Mouse (Mus musculus) spleen, postnatal 10 days (tissue): Measurements from ENCODE around the gene Tbc1d24.

Experiments
- DNase-seq, 2 experiments: peaks; one replicate each; pipeline ENCODE4 v3.0.0; 2021 to 2022; ENCODE audit warnings: low spot score in 2 of 2

Tbc1d24 gene

DNA sequence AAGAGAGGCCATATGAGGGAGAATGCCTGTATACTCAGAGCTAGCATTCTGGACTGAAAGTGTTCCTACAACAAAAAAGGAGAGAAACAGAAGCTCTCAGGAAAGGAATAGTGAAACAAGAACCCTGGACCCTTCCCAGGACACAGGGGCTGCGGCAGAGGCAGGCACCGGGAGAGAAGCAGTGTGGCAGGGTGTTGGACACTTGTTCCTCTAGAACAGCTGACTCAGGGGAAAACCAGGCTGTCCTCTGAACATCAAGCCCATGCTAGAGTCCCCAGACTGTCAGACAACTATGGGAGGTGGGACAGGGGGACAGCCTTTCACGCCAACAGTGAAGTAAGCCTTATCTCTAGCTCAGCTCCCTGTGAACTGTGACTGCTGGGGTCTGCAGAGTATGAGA is 5.2 kb upstream of the Tbc1d24 start:
- no peak for DNase-seq

DNA sequence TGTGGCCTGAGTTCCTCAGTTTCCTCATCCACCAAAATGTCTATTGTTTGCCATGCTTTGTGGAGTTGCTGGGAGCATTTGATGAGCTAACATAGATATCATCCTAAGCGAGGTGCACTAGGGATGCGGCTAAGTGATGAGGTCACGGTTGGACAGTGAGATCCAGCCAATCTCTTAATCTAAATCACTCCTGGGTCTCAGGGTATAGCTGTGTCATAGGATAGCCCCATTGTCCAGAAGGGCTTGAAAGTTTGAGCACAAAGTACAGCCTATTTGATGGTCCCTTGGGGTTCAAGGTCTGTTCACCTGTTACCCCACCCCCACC is 4.5 kb upstream of the Tbc1d24 start:
- no peak for DNase-seq

DNA sequence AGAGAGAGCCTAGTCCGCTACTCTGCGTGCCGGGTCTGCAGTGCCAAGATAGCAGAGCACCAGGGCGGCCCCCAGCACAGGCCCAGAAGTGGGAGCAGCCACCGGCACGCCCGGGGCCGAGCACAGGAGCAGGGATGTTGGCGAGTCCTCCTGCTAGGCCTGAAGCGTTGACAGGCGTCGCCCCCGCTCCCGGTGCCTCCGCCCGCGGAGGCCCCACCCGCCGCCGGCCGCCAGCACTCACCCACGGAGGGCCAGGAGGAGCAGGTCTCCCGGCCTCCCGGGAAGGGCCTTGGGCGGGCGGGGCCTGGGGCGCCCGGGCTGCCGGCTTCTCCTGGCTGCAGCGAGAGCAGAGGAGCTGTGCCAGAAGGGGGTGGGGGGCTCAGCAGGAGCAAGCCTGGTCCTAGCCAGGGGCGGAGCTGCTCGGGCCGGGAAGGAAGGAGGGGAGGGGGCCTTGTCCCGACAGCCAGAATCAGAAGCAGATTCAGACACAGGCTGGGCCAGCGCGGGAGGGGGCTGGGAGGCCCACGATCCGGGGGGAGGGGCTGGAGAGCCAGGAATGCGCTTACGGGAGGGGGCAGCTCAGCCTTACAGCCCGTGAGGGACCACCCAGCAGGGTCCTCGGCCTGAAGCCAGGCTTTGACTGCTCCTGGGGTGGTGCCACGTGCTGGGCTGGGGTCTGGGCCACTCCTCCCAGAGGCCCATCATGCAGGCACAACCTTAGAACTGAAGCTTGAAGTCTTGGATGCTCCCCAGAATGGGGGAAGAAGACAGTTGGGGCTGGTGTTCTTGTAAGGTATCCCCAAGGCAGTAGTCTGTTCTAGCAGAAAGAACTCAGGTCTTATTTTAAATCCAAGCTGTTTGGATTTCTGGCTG is 3.9 kb upstream of the Tbc1d24 start, which contains the start of gene Ntn3:
Ntn3 (minus strand) TSS at position 489 of the 873 bp plus-strand sequence.
- DNase-seq = peak; percentile 33 to 87

DNA sequence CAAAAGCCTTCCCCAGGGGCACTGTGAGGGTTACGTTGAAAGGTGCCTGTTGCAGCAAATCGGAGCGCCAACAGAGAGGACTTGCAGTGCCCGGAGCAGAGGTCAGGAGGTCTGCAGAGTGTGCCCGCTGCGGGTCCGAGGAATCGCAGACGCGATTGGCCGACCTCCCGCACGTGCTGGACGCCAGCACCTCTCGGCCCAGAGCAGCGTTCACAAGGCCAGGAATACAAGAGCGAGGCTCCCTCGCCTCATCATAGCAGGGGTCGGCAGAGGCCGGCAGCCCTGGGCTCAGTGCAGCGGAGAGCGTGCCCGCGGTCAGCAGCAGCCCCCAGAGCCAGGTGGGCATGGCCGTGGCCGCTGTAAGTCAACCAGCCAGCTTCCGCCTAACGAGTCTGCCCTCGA is 3.3 kb upstream of the Tbc1d24 start:
- DNase-seq = peak in 1 of 2 experiments; percentile 76

DNA sequence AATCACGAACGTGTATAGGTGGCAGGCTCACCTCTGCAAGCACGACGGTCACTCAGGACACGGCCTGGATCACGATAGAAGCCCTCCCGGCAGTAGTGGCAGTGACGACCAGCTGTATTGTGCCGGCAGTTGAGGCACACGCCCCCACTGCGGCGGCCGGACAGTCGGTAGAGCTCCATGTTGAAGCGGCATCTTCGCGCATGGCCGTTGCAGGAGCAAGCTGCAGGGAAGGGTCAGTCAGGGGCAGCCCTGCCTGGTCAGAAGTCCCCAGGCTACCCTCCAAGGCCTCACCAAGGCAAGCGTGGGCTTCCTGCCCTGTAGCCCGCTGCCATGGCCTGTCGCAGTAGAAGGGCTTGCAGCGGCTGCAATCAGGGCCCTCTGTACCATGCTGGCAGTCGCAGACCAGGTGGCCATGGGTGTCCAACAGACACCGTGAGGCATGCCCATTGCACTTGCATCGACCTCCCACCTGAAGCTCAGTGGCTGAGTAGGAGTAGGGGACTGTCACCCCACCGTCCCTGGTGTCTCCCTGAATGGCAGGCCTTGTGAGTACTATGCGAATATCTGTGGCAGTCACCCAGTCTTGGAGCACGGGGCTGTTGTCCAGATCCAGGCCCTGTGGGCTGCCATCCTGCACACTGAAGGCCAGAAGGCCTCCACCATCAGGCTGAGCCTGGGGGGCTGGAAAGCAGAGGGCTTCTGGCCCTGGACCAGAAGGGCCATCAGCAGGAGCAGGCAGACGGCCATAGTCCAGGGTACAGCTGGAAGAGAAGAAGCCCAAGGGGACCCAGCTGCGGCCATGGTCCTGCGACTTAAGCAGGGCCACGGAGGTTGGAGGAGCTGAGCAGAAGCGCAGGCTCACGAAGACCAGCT is 2.6 kb upstream of the Tbc1d24 start:
- no peak for DNase-seq

DNA sequence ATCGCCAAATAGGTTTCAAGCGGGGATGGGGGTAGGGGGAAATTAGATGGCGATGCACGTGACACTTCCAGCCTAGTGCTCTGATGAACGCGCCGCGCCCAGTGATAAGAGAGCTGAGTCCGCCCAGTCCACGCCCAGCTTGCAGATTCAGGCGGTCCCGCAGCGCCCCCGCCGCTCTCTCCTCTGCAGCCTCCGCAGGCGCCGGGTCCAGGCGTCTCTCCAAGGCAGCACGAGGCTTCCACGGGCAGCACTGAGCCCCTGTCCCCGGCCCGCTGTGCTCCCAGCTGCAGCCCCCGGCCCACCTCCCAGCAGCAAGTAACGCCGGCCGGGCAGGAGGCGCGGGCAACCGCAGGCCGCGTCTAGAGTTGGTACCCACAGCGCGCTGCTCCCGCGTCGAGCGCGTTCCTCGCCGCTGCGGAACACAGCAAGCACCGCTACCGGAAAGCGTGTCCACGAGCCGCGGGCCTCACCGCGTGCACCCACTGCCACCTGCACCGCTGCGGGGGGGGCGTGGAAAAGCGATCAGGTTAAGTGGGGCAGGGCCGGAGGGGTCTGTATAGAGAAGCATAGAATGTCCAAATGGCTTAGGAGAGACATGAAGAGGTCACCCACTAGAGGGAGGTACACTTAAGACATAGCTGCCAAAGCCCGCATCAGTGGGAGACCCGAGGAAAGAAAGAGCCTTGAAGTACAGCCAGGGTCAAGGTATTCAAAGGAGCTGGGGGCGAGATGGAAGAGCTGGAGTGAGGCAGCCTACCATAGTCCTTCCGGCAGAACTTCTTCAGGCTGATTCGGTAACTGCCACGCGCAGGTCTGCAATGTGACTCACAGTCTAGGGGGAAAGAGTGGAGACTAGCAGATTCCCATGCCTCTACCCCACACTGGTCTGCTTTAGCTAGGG is 1.3 kb upstream of the Tbc1d24 start:
- DNase-seq = peak; percentile 65 to 83

DNA sequence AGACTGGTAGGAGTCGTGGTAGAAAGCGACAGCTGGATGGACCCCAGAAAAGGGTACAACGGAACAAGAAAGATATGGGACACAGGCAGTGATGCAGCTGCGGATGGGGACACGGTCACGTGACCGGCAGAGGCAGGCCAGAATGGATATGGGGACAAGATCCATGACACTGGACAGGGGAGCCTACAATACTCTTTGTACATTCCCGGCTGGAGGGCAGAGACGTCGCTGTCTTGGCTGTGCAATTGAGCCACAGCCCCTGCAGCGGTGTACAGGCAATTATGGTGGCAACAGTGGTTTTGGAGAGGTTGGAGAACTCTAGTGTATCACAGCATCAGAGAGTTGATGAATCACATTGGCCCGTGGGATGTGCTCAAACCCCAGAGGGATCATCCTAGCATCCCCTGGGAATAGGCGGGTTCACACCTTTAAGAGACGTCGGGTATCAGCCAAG is 573 bp upstream of the Tbc1d24 start:
- peak in 1 of 2 experiments; percentile 70 for DNase-seq

DNA sequence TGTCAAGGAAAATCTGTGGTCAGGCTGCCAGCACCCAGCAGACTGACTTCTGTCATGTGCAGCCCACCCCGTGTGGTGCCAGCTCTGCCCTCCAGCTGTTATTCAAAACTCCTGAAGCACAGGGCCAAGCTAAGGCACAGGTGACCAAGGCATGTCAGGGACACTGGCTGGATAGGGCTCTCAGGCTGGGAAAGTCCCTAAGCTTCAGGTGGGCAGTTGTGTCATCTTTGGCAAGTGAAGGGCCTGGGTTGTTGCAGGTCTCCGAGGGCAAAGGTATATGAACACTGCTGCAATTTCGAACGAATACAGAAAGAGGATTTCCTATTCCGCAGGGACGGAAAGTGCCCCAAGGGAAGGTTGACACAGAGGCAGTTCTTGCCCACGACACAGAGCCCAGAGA is 516 bp downstream of the Tbc1d24 start:
- no peak for DNase-seq

DNA sequence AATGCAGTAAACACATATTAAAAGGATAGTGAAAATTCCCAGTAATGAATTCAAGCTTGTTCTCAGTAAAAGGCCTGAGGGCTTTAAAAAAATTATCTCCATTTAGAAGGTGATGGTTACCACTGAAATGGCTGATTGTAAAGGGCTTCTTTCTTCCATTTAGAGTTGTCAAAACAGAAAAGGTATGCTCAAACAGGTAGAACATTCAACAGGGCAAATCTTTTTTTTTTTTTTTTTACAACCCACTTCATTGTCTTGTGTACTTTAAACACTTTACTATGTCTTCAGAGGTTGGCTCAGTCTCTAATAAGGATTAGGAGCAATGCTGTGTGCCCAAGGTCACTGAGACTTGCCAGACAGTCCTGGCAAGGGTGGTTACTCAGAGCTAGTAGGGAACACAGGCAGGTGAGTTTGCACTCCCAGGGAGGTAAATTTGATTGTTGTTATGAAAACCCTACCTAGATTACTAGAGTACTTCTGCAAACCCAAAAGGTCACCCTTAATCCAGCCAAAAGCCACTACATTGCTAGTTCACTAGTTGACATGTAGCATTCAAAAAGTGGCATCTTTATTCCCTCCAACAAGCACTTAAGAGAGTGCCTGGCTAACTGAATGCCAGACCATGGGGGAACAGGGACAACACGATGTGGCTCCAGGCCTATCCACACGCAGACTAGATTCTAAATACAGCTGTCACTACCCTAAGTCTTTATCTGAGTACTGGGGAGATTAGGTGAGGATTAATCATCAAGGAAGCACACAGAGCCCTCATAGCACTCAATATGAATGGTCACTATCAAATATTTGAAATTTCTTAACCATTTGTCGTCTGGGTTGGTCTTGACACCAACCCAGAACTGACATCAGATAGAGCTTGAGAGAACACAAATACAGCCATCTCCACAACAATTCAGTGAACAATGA is 1.5 kb downstream of the Tbc1d24 start:
- no peak for DNase-seq

DNA sequence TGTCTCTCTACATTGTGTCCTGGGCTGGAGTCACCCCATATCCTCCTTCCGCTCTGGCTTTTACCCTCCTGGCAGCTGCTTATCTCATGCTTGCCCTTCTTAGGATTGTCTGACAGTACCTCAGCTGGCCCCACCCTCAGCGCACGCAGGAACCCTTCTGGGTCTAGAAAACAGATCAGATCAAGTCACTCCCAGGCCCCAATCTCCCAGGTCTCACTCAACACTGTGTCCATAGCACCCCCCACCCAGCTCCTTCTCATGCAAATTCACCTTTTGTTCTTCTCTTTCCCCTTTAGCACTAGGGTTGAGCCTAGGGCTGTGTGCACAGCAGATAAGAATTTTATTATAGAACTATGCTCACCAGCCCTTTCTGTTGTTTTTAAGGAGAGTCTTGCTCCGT is 2.3 kb downstream of the Tbc1d24 start:
- DNase-seq = peak in 1 of 2 experiments; percentile 65

DNA sequence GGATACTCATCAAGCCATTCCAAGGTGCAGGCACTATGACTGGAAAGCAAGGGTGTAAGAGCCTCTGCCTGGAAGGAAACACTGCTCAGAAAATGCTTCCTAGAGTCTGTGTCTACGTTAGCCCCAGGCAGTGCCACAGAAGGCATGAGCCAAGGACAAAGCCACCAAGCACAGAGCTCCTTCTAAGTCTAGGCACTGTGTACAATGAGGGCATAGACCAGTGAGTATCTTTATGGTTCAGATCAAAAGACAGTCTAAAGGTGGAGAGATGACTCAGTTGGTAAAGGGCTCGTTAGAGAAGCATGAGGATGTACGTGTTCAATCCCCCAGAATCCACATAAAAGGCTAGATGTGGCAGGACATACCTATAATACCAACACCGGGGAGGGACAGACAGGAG is 4.3 kb downstream of the Tbc1d24 start:
- DNase-seq = no peak

DNA sequence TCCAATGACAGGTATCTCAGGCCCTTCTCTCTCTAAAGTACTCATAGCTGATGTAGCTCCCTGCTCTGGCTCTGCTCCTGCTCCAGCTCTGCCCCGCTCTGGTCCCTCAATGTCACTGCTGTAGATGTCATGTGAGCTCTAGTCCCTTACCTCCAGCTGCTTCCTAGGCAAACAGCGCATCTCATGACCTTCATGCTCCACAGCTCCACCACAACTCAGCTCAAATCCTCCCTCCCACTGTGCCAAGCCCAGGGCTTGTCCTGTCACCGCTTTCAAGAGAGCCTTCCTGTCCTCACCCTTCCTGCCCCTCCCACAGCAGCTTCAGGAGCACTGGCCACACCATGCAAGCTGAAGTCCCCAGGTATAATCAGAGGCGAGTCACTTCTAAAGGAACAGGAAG is 5.6 kb downstream of the Tbc1d24 start:
- no peak for DNase-seq

DNA sequence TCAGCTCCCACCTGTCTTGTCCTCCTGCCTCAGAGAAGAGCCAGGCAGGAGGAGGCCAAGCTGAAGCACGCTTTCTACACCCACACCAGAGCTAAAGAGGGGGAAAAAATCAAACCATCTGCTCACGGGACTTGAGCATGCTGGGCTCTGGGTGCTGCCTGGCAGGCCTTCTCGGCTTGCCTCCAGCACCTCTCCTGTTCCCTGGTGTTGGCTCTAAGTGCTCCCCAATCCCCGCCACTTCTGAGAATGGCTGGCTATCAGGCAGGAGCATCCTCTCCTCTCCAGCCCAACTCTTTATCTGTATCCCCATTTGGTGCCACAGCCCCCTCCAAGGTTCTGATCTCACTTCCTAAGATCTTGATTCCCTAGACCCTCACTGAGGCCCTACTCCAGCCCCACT is 6.1 kb downstream of the Tbc1d24 start:
- peak in 1 of 2 experiments; percentile 16 for DNase-seq

DNA sequence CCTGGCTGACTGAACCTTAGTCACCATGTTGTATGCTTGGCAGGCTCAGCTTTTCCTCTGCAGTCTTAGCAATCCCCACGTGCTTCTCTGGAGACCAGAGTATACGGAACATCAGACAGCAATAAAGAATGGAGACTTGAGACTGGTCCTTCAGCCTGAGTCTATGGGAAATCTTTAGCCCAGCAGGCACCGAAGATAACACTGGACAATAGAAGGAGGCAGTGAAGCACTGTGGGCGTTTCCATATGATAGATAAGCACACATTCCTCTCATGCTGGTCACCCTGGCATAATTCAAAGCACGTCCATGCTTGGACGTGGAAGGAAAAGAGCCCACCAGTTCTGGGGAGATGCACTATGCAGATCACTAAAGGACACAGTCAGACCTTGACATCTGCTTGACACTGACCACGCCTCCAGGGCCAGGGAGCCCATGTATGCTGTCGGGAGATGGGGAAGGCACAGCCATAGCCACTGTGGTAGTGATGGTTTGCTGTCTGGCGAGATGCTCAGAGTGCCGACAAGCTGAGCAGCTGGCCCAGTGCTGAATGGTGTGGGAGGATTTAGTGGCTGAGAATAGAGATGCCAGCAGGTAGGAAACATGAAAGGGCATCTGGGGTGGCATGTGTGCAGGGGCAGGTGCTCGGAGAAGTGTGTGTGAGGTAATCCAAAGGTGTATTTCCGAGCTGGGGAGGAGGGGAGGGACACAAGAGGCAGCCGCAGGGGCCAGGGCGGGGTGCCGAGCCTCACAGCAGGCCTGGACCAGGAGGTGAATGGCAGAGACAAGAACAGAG is 8.1 kb downstream of the Tbc1d24 start:
- peak; percentile 21 to 48 for DNase-seq

DNA sequence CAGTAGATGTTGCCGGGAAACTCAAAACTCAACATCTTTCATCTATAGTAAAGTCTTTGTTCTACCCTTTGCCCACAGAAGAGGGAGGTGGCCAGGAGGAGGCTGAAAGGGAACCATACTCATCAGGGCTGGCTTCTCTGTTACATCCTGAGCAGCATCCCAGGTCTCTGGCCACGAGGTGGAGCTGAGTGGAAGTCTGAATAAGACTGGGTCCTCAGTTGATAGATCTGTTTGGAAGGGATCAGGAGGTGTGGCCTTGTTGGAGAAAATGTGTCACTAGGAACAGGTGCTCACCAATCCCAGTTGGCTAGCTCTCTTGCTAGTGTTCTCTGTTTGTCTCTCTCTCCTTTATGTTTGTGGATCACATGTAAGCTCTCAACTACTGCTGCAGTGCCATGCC is 10.0 kb downstream of the Tbc1d24 start:
- DNase-seq = no peak

DNA sequence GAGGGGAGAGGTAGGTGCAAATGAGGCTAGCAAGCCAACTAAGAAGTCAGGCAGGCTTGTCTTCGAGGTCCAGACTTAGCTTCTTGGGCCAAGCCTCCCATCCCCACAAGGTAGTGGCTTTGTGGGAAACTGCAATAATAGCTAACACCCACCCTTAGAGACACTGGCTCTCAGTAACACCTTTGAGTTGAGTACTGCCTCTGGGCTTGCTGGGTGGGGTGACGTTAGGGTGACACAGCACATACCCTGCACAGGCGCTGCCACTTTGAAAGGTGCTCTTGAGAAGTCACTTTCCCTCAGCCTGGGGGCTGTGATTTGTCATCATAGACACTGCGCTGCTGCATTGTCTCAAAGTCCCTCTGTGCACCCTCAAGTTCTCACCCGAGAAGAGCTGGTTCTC is 11.6 kb downstream of the Tbc1d24 start:
- DNase-seq = no peak

DNA sequence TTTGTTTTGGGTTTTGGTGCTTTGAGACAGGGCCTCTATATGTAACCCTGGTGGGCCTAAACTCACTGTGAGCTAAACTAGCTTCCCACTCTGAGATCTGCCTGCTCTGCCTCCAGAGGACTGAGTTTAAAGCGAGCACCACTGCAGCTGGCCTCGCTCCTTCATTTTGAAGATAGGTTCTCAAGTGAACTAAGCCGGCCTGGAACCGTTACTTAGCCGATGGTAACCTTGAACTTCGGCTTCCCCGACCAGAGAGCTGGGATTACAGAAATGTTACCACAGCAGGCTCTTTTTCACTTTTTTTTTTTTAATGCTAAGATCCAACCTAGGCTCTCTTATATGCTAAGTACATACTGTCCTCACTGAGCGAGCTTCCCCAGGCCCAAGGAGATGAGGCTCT is 12.1 kb downstream of the Tbc1d24 start:
- DNase-seq = no peak

DNA sequence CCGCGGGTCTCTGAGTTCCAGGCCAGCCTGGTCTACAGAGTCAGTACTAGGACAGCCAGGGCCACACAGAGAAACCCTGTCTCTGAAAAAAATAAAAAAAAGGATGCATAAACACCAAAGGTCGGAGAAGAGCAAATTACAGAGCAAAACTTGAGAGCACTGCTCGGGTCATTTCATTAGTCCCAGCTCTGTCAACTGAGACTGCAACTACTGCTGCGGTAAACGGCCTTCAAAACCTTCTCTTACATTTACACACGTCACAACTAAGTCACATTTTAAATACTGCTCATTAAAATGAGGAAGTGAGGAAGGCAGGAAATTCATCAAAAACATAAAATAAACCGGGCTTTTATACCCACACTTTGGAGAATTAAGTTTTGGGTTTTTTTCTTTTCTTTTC is 12.5 kb downstream of the Tbc1d24 start:
- no peak for DNase-seq

DNA sequence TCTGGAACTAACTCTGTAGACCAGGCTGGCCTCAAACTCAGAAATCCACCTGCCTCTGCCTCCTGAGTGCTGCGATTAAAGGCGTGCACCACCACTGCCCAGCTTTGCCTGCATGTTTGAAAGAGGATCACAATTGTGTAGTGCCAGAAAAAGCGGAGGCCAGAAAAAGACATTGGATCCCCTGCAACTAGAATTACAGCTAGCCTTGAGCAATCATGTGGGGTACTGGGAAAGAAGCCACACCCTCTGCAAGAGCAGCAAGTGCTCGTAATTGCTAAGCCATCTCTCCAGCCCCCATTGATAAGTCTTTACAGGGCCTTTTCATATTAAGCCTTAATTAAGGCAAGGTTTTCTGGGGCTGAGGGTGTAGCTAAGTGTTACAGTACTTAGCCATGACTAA is 13.9 kb downstream of the Tbc1d24 start:
- no peak for DNase-seq

DNA sequence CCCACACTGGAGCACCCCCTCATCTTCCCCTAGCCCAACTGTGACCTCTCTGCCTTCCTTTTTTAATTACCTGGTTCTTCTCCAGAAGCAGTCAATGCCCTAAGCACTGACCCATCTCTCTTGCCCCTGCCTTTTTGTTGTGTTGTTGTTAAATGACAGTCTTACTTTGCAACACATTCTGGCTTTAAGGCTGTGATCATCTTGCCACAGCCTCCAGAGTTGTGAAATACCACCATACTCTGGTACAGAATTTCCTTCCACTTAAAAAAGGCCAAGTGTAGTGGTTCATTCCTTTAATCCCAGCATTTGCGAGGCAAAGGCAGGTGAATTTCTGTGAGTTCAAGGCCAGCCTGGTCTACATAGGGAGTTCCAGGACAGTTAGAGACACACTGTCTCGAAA is 14.4 kb downstream of the Tbc1d24 start:
- no peak for DNase-seq
